Comparison of ENCODE assay signal across 13 mouse cellular contexts in genomic region chr6:115126851-115127250, GRCm38 (mm10). TPM values are rescaled to one million over a fixed set of nuclear protein-coding genes. Genes with fewer than 3 reads are reported as not detected.
DNase-seq lines count a peak whose midpoint lies in the region; ATAC-seq and TF ChIP-seq lines count a peak whose summit lies in the region.
"Had no signal": no experiment of that assay in that cellular context is flagged by ENCODE, and none has a peak within 500 bp of the region (broad histone marks: within the 10 kb centered on the region; RNA-seq: fewer than 3 reads in every experiment).

No protein-coding gene starts in this region.

- WGBS in intestine, embryonic 15.5 days = 64% methylated on average over 3 of the region's 3 CpGs
- WGBS in intestine, postnatal 0 days = 42% methylated on average over 3 of the region's 3 CpGs
- 39% methylated on average over 3 of the region's 3 CpGs for WGBS in forebrain, embryonic 16.5 days
- 31% methylated on average over 3 of the region's 3 CpGs for WGBS in hindbrain, postnatal 0 days
- 62% methylated on average over 3 of the region's 3 CpGs for WGBS in neural tube, embryonic 13.5 days

- peak; percentile 26; the same call in 1 of the 2 replicates for ATAC-seq in intestine, embryonic 15.5 days
- ATAC-seq in intestine, postnatal 0 days = no peak
- ATAC-seq in forebrain, embryonic 16.5 days = peak; percentile 21
- no peak for ATAC-seq in hindbrain, postnatal 0 days
- no peak for ATAC-seq in neural tube, embryonic 13.5 days (ENCODE audit: low read depth)
- ATAC-seq: Patski had no signal

- H3K27me3 ChIP-seq in intestine, embryonic 15.5 days (replicated peaks) = no peaks in the 10 kb centered on the region; the same call in 1 of the 2 replicates
- no peaks in the 10 kb centered on the region for H3K27me3 ChIP-seq in intestine, postnatal 0 days (replicated peaks; ENCODE audit: control insufficient read depth, insufficient read depth, low read length)
- no peaks in the 10 kb centered on the region for H3K27me3 ChIP-seq in forebrain, embryonic 16.5 days (replicated peaks; ENCODE audit: control insufficient read depth, insufficient read depth, low read length)
- H3K27me3 ChIP-seq in hindbrain, postnatal 0 days (ENCODE audit: insufficient read depth, low read length) = no peaks in the 10 kb centered on the region
- H3K27me3 ChIP-seq in neural tube, embryonic 13.5 days = no peaks in the 10 kb centered on the region

- H3K9ac ChIP-seq in intestine, embryonic 15.5 days = no peak overlapping the region
- H3K9ac ChIP-seq in intestine, postnatal 0 days (ENCODE audit: low read depth, low read length) = no peak overlapping the region
- H3K9ac ChIP-seq in forebrain, embryonic 16.5 days (replicated peaks; ENCODE audit: low read depth, low read length) = no peak overlapping the region
- 0 out of 2 replicates have a peak overlapping the region, but pooled peaks have one; percentile 15 for H3K9ac ChIP-seq in hindbrain, postnatal 0 days (replicated peaks; ENCODE audit: low read length)
- H3K9ac ChIP-seq in neural tube, embryonic 13.5 days = no peak overlapping the region
- H3K9ac ChIP-seq: heart, embryonic 15.5 days; lung, embryonic 15.5 days had no signal

- no peak overlapping the region for H3K4me3 ChIP-seq in intestine, embryonic 15.5 days (replicated peaks)
- H3K4me3 ChIP-seq in intestine, postnatal 0 days (ENCODE audit: low read depth, low read length) = no peak overlapping the region
- H3K4me3 ChIP-seq in forebrain, embryonic 16.5 days (replicated peaks; ENCODE audit: low read length) = no peak overlapping the region
- H3K4me3 ChIP-seq in hindbrain, postnatal 0 days (ENCODE audit: low read length) = no peak overlapping the region
- H3K4me3 ChIP-seq in neural tube, embryonic 13.5 days = no peak overlapping the region
- H3K4me3 ChIP-seq: heart, embryonic 15.5 days; lung, embryonic 15.5 days; myocyte had no signal

- intact Hi-C loops in heart, postnatal 25 days (cut with DNase I) = no loop called here

- H3K4me1 ChIP-seq in intestine, embryonic 15.5 days (replicated peaks) = no peaks in the 10 kb centered on the region
- H3K4me1 ChIP-seq in intestine, postnatal 0 days (replicated peaks; ENCODE audit: control insufficient read depth, insufficient read depth, low read length) = no peaks in the 10 kb centered on the region
- peaks cover 44% of the 10 kb centered on the region for H3K4me1 ChIP-seq in forebrain, embryonic 16.5 days (replicated peaks; ENCODE audit: control insufficient read depth, insufficient read depth, low read length)
- peaks cover 33% of the 10 kb centered on the region for H3K4me1 ChIP-seq in hindbrain, postnatal 0 days (ENCODE audit: insufficient read depth, low read length)
- H3K4me1 ChIP-seq in neural tube, embryonic 13.5 days (replicated peaks) = peaks cover 53% of the 10 kb centered on the region
- H3K4me1 ChIP-seq: lung, embryonic 15.5 days had no signal

- DNase-seq in hindbrain, postnatal 0 days (ENCODE audit: low spot score) = peak; percentile 50
- DNase-seq in heart, postnatal 25 days (ENCODE audit: low spot score) = no peak
- DNase-seq in adrenal gland, adult 2 months = no peak
- no peak for DNase-seq in c-Kit-positive CD71-positive TER-119-positive erythroid progenitor cells, embryonic 14.5 days (ENCODE audit: low spot score)

- no peak overlapping the region for H3K27ac ChIP-seq in intestine, embryonic 15.5 days
- H3K27ac ChIP-seq in intestine, postnatal 0 days (ENCODE audit: low read depth, low read length) = no peak overlapping the region
- peak overlapping the region; percentile 88 for H3K27ac ChIP-seq in forebrain, embryonic 16.5 days (ENCODE audit: low read length)
- peak overlapping the region; percentile 84 for H3K27ac ChIP-seq in hindbrain, postnatal 0 days
- peak overlapping the region; percentile 88 for H3K27ac ChIP-seq in neural tube, embryonic 13.5 days (replicated peaks)
- H3K27ac ChIP-seq: heart, embryonic 15.5 days; lung, embryonic 15.5 days had no signal

- no peak for TF ChIP-seq CTCF in intestine, postnatal 0 days (IDR thresholded peaks at IDR 0.05; ENCODE audit: low read depth)
- TF ChIP-seq CTCF in hindbrain, postnatal 0 days (IDR thresholded peaks at IDR 0.05; ENCODE audit: low read depth) = no peak

- H3K4me2 ChIP-seq in intestine, embryonic 15.5 days (replicated peaks) = no peak overlapping the region
- no peak overlapping the region for H3K4me2 ChIP-seq in intestine, postnatal 0 days (replicated peaks; ENCODE audit: low read depth)
- no peak overlapping the region for H3K4me2 ChIP-seq in forebrain, embryonic 16.5 days (ENCODE audit: low read length)
- no peak overlapping the region for H3K4me2 ChIP-seq in hindbrain, postnatal 0 days (ENCODE audit: low read depth, low read length)
- 0 out of 2 replicates have a peak overlapping the region, but pooled peaks have one; percentile 15 for H3K4me2 ChIP-seq in neural tube, embryonic 13.5 days
- H3K4me2 ChIP-seq: heart, embryonic 15.5 days; lung, embryonic 15.5 days had no signal

- H3K36me3 ChIP-seq in intestine, embryonic 15.5 days = no peaks in the 10 kb centered on the region
- no peaks in the 10 kb centered on the region for H3K36me3 ChIP-seq in intestine, postnatal 0 days (ENCODE audit: control insufficient read depth, insufficient read depth)
- no peaks in the 10 kb centered on the region for H3K36me3 ChIP-seq in forebrain, embryonic 16.5 days (ENCODE audit: control insufficient read depth, insufficient read depth)
- no peaks in the 10 kb centered on the region for H3K36me3 ChIP-seq in hindbrain, postnatal 0 days (ENCODE audit: insufficient read depth, low read length)
- no peaks in the 10 kb centered on the region for H3K36me3 ChIP-seq in neural tube, embryonic 13.5 days
- H3K36me3 ChIP-seq: heart, embryonic 15.5 days; lung, embryonic 15.5 days had no signal

- no peaks in the 10 kb centered on the region for H3K9me3 ChIP-seq in intestine, embryonic 15.5 days
- no peaks in the 10 kb centered on the region for H3K9me3 ChIP-seq in intestine, postnatal 0 days (ENCODE audit: control insufficient read depth)
- no peaks in the 10 kb centered on the region for H3K9me3 ChIP-seq in forebrain, embryonic 16.5 days (ENCODE audit: control insufficient read depth, low read length)
- H3K9me3 ChIP-seq in hindbrain, postnatal 0 days (ENCODE audit: low read length) = no peaks in the 10 kb centered on the region
- no peaks in the 10 kb centered on the region for H3K9me3 ChIP-seq in neural tube, embryonic 13.5 days
- H3K9me3 ChIP-seq: heart, embryonic 15.5 days; lung, embryonic 15.5 days had no signal

RNA-seq across cellular contexts. Expression of gene Syn2, which starts 7.9 kb away (rescaled TPM):
- 3.3 and 3.5 TPM in 2 replicates for polyA plus RNA-seq in intestine, embryonic 15.5 days (2015; fragmentation: Nextera tagmentation; extraction: Ambion mirVana)
- polyA plus RNA-seq in intestine, postnatal 0 days (2015; fragmentation: Nextera tagmentation; extraction: Ambion mirVana) = 4.7 and 4.9 TPM in 2 replicates
- polyA plus RNA-seq in forebrain, embryonic 16.5 days (2015; fragmentation: Nextera tagmentation; extraction: Ambion mirVana) = 34.8 and 37.1 TPM in 2 replicates
- total RNA-seq in hindbrain, postnatal 0 days (2014; rRNA removed) = 128 and 129 TPM in 2 replicates
- polyA plus RNA-seq in hindbrain, postnatal 0 days (2015; fragmentation: Nextera tagmentation; extraction: Ambion mirVana) = 90.2 and 94.7 TPM in 2 replicates
- polyA plus RNA-seq in neural tube, embryonic 13.5 days (2015; fragmentation: Nextera tagmentation; extraction: Ambion mirVana) = 33.7 and 33.8 TPM in 2 replicates
- 1 to 10 TPM; 4.5 to 5.8 TPM for total RNA-seq in heart, postnatal 25 days (2021)
- total RNA-seq in adrenal gland, adult 2 months (2021) = 10 to 100 TPM; 14.0 to 26.4 TPM
- polyA plus RNA-seq in adrenal gland, adult 2 months (2012; rRNA removed) = 17.9 and 38.7 TPM in 2 replicates
- total RNA-seq: megakaryocyte progenitor cell, adult 5-6 weeks had no signal

Comparison
In these comparisons a context has a peak if more than half of its experiments do, and no peak if none do; other contexts are left out.
1. ATAC-seq: peak in intestine, embryonic 15.5 days (single experiment) and forebrain, embryonic 16.5 days (single experiment); none in intestine, postnatal 0 days (single experiment), hindbrain, postnatal 0 days (single experiment) and neural tube, embryonic 13.5 days (single experiment).
2. H3K27ac ChIP-seq: peak in forebrain, embryonic 16.5 days (single experiment), hindbrain, postnatal 0 days (single experiment) and neural tube, embryonic 13.5 days (single experiment); none in intestine, embryonic 15.5 days (single experiment) and intestine, postnatal 0 days (single experiment).